Mouse (Mus musculus): Measurements from ENCODE around the gene Gclc. TPM values are rescaled to one million over a fixed set of nuclear protein-coding genes. Genes with fewer than 3 reads are reported as not detected.

The Gclc gene
- polyA plus RNA-seq, 1 experiment from 2014 or later: 14.5 TPM

DNA sequence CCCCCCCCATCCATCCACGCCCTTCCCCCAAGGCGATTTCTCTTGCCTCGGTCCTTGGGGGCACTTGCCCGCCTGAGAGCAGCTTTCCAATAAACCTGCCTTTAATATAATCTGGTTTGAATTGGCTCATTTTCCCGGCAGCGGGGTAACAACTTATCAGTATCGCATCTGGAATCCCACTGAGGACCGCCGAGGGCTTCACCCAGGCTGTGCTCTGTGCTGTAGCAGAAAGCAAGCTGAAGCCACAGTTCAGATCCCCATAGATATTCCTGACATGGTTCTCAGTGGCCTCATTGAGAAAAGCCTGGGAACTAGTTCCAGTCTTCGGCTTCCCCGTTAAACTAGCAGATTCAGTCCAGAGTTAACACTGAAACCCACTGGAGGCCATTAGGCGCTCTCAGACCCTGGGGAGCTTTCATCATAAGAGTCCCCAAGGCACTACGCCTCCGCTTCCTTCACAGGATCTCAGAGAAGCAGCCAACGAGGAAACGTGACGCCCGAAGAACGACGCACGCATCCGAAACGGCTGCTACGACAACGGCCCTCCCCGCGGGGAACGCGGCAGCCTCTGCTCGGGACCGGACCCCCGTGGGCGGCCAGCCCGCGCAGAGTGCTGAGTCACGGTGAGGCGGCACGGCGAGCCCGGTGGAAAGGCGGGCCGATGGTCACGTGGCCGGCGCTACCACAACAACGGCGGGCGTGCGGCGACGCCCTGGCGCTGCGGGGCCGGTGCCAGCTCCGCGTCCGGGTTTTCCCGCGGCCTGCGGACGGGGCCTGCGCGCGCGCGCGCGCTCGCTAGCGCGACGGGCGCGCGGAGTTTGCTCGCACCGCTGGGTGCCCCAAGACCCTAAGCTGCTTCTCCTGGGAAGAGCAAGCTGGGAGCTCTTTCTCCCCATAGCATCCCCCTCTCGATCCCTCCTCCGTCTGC lies 3.9 kb upstream of the Gclc start:
- Histone ChIP-seq H3K4me3 (replicated peaks) (peak overlapping the region; percentile 59), H3K36me3 (no peaks in the 10 kb centered on the region), H3K27ac (peak overlapping the region; percentile 86), H3K4me1 (replicated peaks) (peaks cover 3% of the 10 kb centered on the region), H3K27me3 (no peaks in the 10 kb centered on the region), H3K9ac (replicated peaks) (peak overlapping the region; percentile 69), H3K9me3 (no peaks in the 10 kb centered on the region), H3K4me2 (peak overlapping the region; percentile 66)
- ATAC-seq (ENCODE audit: insufficient number of reproducible peaks, insufficient read depth, low FRiP score, low TSS enrichment, low read depth): peak; percentile 74
- WGBS: under 1% methylated on average over 79 of the region's 79 CpGs

DNA sequence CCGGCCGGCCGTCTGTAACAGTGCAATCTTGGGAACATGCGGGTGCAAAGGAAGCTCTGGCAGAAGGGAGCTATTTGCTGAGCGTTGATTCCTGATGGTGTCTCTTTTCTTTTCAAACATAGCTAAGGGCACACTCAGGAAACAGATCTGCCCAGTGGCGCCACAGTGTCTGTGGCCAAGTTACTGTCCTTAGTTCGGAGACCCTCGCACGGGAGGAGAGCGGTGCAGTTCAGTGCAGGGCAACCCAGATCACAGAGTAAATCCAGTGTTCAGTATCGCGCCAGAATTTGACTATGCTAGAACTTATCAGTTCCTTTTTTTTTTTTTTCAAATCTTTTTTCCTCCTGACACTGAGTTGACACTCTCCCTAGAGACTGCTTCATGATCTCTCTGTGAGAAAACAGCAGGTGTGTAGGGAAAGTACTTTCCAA lies 3.2 kb upstream of the Gclc start:
- peak overlapping the region; percentile 86 for H3K27ac ChIP-seq
- H3K4me2 ChIP-seq: peak overlapping the region; percentile 66
- peaks cover 3% of the 10 kb centered on the region for H3K4me1 ChIP-seq (replicated peaks)
- no peaks in the 10 kb centered on the region for H3K9me3 ChIP-seq
- peak overlapping the region; percentile 69 for H3K9ac ChIP-seq (replicated peaks)
- peak overlapping the region; percentile 59 for H3K4me3 ChIP-seq (replicated peaks)
- ATAC-seq (ENCODE audit: insufficient number of reproducible peaks, insufficient read depth, low FRiP score, low TSS enrichment, low read depth): no peak
- H3K27me3 ChIP-seq: no peaks in the 10 kb centered on the region
- no peaks in the 10 kb centered on the region for H3K36me3 ChIP-seq
- WGBS: under 1% methylated on average over 12 of the region's 12 CpGs

DNA sequence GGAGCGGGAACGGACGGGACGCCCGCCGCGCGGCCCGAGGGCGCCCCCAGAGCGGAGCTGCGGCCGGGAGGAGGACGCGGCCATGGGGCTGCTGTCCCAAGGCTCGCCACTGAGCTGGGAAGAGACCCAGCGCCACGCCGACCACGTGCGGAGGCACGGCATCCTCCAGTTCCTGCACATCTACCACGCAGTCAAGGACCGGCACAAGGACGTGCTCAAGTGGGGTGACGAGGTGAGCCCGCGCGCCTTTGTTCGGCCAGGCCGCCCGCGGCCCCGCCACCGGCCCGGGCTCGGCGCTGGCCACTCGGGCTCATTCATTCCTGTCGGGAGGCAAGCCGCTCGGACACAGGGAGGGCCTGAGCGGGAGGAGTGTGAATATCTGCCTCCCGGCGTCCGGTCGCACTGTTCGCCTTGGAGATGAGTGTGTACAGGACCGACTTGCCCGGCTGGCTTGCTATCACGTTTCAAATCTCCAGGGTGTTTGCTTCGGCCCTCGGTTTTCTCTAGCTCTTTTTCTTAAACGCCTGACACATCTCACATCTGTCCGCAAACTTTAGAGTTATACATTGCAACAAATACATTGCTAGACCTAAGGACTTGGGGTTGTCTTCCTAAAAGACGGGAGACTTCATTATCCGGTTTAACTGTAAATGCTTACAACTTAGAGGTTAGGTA lies 530 bp downstream of the Gclc start:
- Histone ChIP-seq H3K27ac (peak overlapping the region; percentile 78; the same call in 1 of the 2 replicates), H3K4me3 (replicated peaks) (peak overlapping the region; percentile 65), H3K9me3 (no peaks in the 10 kb centered on the region), H3K27me3 (no peaks in the 10 kb centered on the region), H3K36me3 (no peaks in the 10 kb centered on the region), H3K4me1 (replicated peaks) (peaks cover 16% of the 10 kb centered on the region), H3K9ac (replicated peaks) (peak overlapping the region; percentile 82), H3K4me2 (peak overlapping the region; percentile 77)
- ATAC-seq (ENCODE audit: insufficient number of reproducible peaks, insufficient read depth, low FRiP score, low TSS enrichment, low read depth): peak; percentile 67
- under 1% methylated on average over 54 of the region's 57 CpGs for WGBS

DNA sequence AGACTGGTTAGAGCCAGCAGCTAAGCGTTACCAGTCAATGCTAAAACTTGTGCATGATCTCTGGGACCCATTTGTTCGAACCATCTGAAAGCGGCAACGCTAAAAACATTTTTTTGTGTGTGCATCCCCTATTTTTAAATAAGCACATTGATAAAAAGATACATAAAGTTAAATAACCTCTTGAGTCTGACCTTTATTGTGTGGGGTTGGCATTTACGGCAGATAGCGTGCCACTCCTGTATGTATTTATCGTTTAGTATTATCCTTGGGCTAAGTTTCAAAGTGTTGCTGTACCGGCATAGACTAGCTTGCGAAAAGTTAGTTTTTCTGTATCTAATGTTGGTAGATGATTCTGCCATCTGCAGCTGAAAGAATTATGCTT lies 1.1 kb downstream of the Gclc start:
- Histone ChIP-seq H3K27ac (no peak overlapping the region), H3K9ac (replicated peaks) (peak overlapping the region; percentile 82), H3K27me3 (no peaks in the 10 kb centered on the region), H3K4me2 (peak overlapping the region; percentile 77), H3K36me3 (no peaks in the 10 kb centered on the region), H3K4me1 (replicated peaks) (peaks cover 16% of the 10 kb centered on the region), H3K4me3 (replicated peaks) (peak overlapping the region; percentile 65), H3K9me3 (no peaks in the 10 kb centered on the region)
- no peak for ATAC-seq (ENCODE audit: insufficient number of reproducible peaks, insufficient read depth, low FRiP score, low TSS enrichment, low read depth)
- WGBS: 18% methylated on average over 9 of the region's 9 CpGs

DNA sequence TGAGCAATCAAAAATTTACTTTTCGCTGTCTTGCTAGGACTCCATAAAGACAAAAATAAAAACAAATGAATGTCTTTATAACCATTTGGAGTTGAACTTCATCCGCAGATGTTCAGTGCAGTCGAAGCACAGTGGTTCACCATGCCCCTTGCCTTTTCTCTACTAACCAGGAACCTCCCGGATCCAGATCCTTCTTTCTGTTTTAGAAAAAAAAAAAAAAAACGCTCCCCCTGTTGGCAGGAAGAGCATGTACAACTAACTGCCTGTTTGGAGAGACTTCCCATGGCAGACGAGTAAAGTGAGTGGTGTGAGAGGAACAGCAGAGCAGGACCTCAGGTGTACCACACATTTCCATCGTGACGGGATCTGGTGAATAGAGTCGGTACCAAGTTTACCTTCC lies 1.7 kb downstream of the Gclc start:
- Histone ChIP-seq H3K4me3 (replicated peaks) (peak overlapping the region; percentile 65; the same call in 1 of the 2 replicates), H3K27me3 (no peaks in the 10 kb centered on the region), H3K9ac (replicated peaks) (no peak overlapping the region), H3K4me2 (peak overlapping the region; percentile 77), H3K9me3 (no peaks in the 10 kb centered on the region), H3K4me1 (replicated peaks) (peaks cover 16% of the 10 kb centered on the region), H3K27ac (no peak overlapping the region), H3K36me3 (no peaks in the 10 kb centered on the region)
- no peak for ATAC-seq (ENCODE audit: insufficient number of reproducible peaks, insufficient read depth, low FRiP score, low TSS enrichment, low read depth)
- WGBS: 34% methylated on average over 9 of the region's 9 CpGs

DNA sequence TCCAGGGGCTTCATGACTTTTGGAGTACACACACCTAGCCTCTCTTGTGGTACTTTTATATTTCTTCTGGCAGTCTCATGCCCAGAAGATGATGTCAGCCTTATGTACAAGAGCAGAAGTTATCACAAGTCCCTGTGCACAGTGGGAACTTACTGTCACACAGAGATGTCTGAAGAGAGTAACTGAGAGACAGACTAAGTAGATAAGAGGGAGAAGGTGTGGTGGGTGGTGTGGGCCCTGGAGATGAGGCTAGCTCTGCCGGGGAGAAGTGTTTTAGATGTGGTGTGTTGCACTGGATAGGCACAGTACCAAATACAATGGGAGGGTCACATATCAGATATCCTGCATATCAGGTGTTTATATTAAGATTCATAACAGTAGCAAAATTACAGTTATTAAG lies 3.0 kb downstream of the Gclc start:
- Histone ChIP-seq H3K9me3 (no peaks in the 10 kb centered on the region), H3K27ac (no peak overlapping the region), H3K9ac (replicated peaks) (no peak overlapping the region), H3K4me3 (replicated peaks) (no peak overlapping the region), H3K4me2 (no peak overlapping the region), H3K36me3 (no peaks in the 10 kb centered on the region), H3K27me3 (no peaks in the 10 kb centered on the region), H3K4me1 (replicated peaks) (peaks cover 13% of the 10 kb centered on the region)
- 84% methylated on average over 1 of the region's 1 CpGs for WGBS
- ATAC-seq (ENCODE audit: insufficient number of reproducible peaks, insufficient read depth, low FRiP score, low TSS enrichment, low read depth): no peak

DNA sequence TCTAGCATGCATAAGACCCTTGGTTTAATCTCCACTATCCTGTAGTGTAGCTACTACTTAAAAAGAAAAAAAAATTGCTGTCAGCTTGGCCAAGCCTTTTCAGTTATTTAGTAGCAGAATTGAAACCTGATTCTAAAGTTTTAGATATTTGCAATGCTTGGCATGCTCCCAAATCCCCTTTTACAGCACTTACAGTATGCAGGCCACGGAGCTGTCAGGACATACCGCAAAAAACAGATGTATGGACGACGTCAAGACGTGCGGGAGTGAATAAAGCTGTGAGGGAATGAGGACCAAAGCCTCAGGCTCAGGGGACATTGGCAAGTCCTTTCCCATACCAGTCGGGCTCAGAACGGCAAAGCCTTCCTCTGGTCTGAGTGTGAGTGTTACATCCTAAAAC lies 4.1 kb downstream of the Gclc start:
- Histone ChIP-seq H3K27me3 (no peaks in the 10 kb centered on the region), H3K27ac (no peak overlapping the region), H3K4me1 (replicated peaks) (peaks cover 13% of the 10 kb centered on the region), H3K9me3 (no peaks in the 10 kb centered on the region), H3K4me3 (replicated peaks) (no peak overlapping the region), H3K9ac (replicated peaks) (no peak overlapping the region), H3K36me3 (peaks cover 4% of the 10 kb centered on the region; the same call in 1 of the 2 replicates), H3K4me2 (no peak overlapping the region)
- WGBS: 48% methylated on average over 8 of the region's 8 CpGs
- ATAC-seq (ENCODE audit: insufficient number of reproducible peaks, insufficient read depth, low FRiP score, low TSS enrichment, low read depth): no peak

DNA sequence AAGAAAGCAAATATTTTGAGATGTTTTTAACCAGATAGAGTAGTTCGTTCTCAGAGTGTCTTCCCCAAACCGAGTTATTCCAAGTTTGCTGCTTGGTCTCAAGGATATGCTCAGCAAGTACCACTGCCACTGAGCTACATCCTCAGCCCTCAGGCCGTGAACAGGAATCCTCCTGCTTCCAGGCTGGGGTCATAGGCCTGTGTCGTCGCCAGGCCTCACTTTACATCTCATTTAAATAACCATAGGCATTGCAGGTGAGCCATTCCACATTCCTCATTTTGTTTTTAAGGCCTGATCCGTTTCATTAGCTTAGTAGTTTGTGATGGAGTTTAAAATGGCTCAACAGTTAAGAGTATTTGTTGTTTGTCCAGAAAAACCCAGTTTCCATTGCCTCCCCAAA lies 4.8 kb downstream of the Gclc start:
- no peak for ATAC-seq (ENCODE audit: insufficient number of reproducible peaks, insufficient read depth, low FRiP score, low TSS enrichment, low read depth)

DNA sequence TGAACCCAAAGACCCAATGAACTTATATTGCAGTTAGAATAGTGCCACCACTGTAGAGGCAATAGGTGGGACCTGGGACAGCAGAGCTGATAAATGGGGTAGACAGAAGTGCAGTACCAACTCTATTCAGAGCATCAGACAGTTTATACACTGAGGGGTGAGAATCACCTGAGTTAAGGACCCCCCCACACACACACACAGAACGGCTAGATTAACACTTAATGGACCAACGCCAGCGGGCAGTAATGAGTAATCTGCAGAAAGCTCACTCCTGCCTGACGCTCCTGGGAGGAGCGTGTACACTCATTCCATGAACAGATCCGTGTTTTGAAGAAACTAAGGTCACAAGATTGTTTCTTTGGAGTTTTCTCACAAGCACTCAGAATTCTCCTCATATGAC lies 5.4 kb downstream of the Gclc start:
- Histone ChIP-seq H3K36me3 (peaks cover 12% of the 10 kb centered on the region; the same call in 1 of the 2 replicates), H3K27me3 (no peaks in the 10 kb centered on the region), H3K4me2 (no peak overlapping the region), H3K4me3 (replicated peaks) (no peak overlapping the region), H3K9me3 (no peaks in the 10 kb centered on the region), H3K4me1 (replicated peaks) (peaks cover 13% of the 10 kb centered on the region), H3K27ac (no peak overlapping the region), H3K9ac (replicated peaks) (no peak overlapping the region)
- WGBS: 86% methylated on average over 6 of the region's 6 CpGs
- no peak for ATAC-seq (ENCODE audit: insufficient number of reproducible peaks, insufficient read depth, low FRiP score, low TSS enrichment, low read depth)

More for the DNA sequence above, 4.8 kb downstream of the Gclc start:
- H3K9me3 ChIP-seq: no peaks in the 10 kb centered on the region
- no peak overlapping the region for H3K27ac ChIP-seq
- no peak overlapping the region for H3K4me3 ChIP-seq (replicated peaks)
- 70% methylated on average over 6 of the region's 6 CpGs for WGBS
- no peak overlapping the region for H3K9ac ChIP-seq (replicated peaks)
- peaks cover 8% of the 10 kb centered on the region; the same call in 1 of the 2 replicates for H3K36me3 ChIP-seq
- H3K4me2 ChIP-seq: no peak overlapping the region
- H3K27me3 ChIP-seq: no peaks in the 10 kb centered on the region
- peaks cover 13% of the 10 kb centered on the region for H3K4me1 ChIP-seq (replicated peaks)

DNA sequence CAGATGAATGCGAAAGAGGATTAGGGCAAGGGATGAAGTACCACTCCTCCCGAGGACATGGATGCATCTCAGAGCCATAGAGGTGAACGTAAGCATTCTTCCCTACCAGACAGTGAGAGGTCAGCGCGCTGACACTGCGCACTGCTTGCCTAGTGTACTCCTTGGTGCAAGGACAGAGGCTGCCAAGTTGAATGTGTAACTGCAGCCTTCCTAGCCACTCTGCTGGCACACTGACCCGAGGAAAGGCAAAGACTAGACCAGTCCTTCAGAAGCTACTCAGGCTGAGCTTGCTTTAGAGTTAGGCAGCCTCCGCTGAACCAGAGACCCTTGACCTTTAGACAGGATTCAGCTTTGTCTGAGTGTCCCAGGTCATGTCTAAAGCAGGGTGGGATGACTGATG lies 11.9 kb downstream of the Gclc start:
- 89% methylated on average over 8 of the region's 8 CpGs for WGBS
- no peak overlapping the region for H3K4me3 ChIP-seq (replicated peaks)
- no peak overlapping the region for H3K4me2 ChIP-seq
- ATAC-seq (ENCODE audit: insufficient number of reproducible peaks, insufficient read depth, low FRiP score, low TSS enrichment, low read depth): no peak
- H3K27me3 ChIP-seq: no peaks in the 10 kb centered on the region
- no peak overlapping the region for H3K27ac ChIP-seq
- H3K9ac ChIP-seq (replicated peaks): 0 out of 2 replicates have a peak overlapping the region, but pooled peaks have one; percentile 37
- peaks cover 21% of the 10 kb centered on the region; the same call in 1 of the 2 replicates for H3K36me3 ChIP-seq
- H3K4me1 ChIP-seq (replicated peaks): peaks cover 6% of the 10 kb centered on the region; the same call in 1 of the 2 replicates
- H3K9me3 ChIP-seq: no peaks in the 10 kb centered on the region

DNA sequence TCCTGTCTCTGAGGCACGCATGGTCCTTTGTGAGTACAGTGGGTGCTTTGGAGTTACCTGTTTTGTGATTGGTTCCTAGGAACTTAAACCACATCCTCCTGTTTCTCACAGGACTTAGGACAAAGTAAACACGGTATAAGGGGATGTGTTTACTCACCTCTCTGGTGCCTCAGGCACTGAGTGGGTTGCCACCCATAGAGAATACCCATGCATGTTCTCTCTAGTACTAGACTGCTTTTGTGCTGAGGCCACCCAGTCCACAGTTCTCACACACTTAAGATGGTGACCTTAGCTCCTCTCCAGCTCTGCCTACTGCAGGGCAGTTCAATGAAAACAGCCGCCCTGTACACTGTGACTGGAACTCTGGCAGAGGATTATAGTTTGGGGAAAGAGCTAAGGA lies 12.4 kb downstream of the Gclc start:
- H3K4me1 ChIP-seq (replicated peaks): peaks cover 8% of the 10 kb centered on the region; the same call in 1 of the 2 replicates
- H3K9ac ChIP-seq (replicated peaks): no peak overlapping the region
- no peaks in the 10 kb centered on the region for H3K9me3 ChIP-seq
- no peak overlapping the region for H3K27ac ChIP-seq
- ATAC-seq (ENCODE audit: insufficient number of reproducible peaks, insufficient read depth, low FRiP score, low TSS enrichment, low read depth): no peak
- no peak overlapping the region for H3K4me2 ChIP-seq
- H3K36me3 ChIP-seq: peaks cover 21% of the 10 kb centered on the region; the same call in 1 of the 2 replicates
- no peaks in the 10 kb centered on the region for H3K27me3 ChIP-seq
- 79% methylated on average over 3 of the region's 3 CpGs for WGBS
- H3K4me3 ChIP-seq (replicated peaks): no peak overlapping the region

All from limb, embryonic 12.5 days (tissue).